Mouse (Mus musculus) heart, embryonic 15.5 days (tissue): Measurements from ENCODE around the gene Spata1. TPM values are rescaled to one million over a fixed set of nuclear protein-coding genes. Genes with fewer than 3 reads are reported as not detected.

Experiments
- ATAC-seq: fragments of 200-750 bp; cut with Nextera tagmentation; replicated peaks from 2 replicates; pipeline ENCODE4 v1.8.0; 2017; ENCODE audit warnings: low read depth, moderate TSS enrichment; ENCODE audit not compliant: insufficient number of reproducible peaks, insufficient read depth, low FRiP score
- H3K27ac ChIP-seq: fragments of 300-500 bp; sonication (generic); 2 replicates; pipeline ENCODE4 v1.5.1; 2015; ENCODE audit warnings: mild to moderate bottlenecking, inconsistent platforms
- H3K27me3 ChIP-seq: fragments of 300-500 bp; sonication (generic); 2 replicates; pipeline ENCODE4 v1.6.1; 2015; ENCODE audit warnings: inconsistent platforms
- H3K36me3 ChIP-seq: fragments of 300-500 bp; sonication (generic); 2 replicates; pipeline ENCODE4 v1.6.1; 2015; ENCODE audit warnings: mild to moderate bottlenecking, inconsistent platforms
- H3K4me1 ChIP-seq: fragments of 300-500 bp; sonication (generic); replicated peaks from 2 replicates; pipeline ENCODE4 v1.6.1; 2015; ENCODE audit warnings: inconsistent platforms
- H3K4me2 ChIP-seq: fragments of 300-500 bp; sonication (generic); 2 replicates; pipeline ENCODE4 v1.6.1; 2015; ENCODE audit warnings: inconsistent platforms, mild to moderate bottlenecking, moderate library complexity
- H3K4me3 ChIP-seq: fragments of 300-500 bp; sonication (generic); 2 replicates; pipeline ENCODE4 v1.5.1; 2015; ENCODE audit warnings: mild to moderate bottlenecking, inconsistent platforms
- H3K9ac ChIP-seq: fragments of 300-500 bp; sonication (generic); 2 replicates; pipeline ENCODE4 v1.6.1; 2015; ENCODE audit warnings: mild to moderate bottlenecking, inconsistent platforms
- H3K9me3 ChIP-seq: fragments of 300-500 bp; sonication (generic); replicated peaks from 2 replicates; pipeline ENCODE4 v1.6.1; 2016; ENCODE audit warnings: inconsistent platforms
- WGBS: fragments of 180-500 bp; shearing (Covaris S2); methylation state at CpG from one replicate; pipeline ENCODE4 v1.1.7; 2015; ENCODE audit warnings: mixed read lengths; 5-methylcytosine and 5-hydroxymethylcytosine counted together
- polyA plus RNA-seq: library from polyadenylated mRNA; unstranded; fragments of >200 nt; fragmentation: Nextera tagmentation; extraction: Ambion mirVana; gene quantifications from 2 replicates; pipeline ENCODE4 v1.2.1, GENCODE M21; 2015

Spata1 gene
- 4.2 and 5.8 TPM in 2 replicates for polyA plus RNA-seq

DNA sequence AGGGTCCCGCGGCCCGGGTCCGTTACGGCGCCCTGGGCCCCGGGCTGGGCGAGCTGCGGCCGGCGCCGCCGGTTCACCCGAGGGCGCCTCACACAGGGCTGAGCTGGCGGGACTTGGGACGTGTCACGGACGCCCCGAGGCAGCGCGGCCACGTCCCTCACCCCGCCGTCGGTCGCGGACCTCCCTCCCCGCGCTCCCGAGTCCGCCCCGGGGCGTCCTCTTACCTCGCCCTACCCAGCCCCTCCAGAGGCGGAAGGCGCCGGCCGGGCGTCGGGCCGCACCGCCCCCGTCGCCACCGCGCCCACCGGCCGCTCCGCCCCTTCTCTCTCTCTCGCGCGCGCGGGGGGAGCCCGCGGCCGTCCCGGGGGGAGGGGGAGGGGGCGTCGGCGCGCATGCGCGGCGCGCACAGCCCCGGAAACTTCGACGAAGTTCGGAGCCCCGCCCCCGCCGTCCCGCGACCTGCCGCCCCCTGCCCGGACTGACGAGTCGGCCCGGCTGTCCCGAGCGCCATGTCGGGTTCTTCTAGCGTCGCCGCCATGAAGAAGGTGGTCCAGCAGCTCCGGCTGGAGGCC lies at the start of gene Spata1, which contains the start of gene Gng5:
Gene Spata1 (minus strand): TSS at position 323 of the 572 bp plus-strand sequence.
Gene Gng5 (plus strand): TSS at position 377 of the 572 bp plus-strand sequence.
- peaks cover 10% of the 10 kb centered on the region; the same call in 1 of the 2 replicates for H3K36me3 ChIP-seq
- peak within 1 kb of the TSS; percentile 97 for H3K27ac ChIP-seq
- ATAC-seq, result peak; percentile 97
- WGBS, result under 1% methylated on average over 53 of the region's 88 CpGs
- peak within 1 kb of the TSS; percentile 94 for H3K9ac ChIP-seq
- H3K4me1 ChIP-seq, result peaks cover 22% of the 10 kb centered on the region
- peak within 1 kb of the TSS; percentile 89 for H3K4me3 ChIP-seq
- no peaks in the 10 kb centered on the region for H3K27me3 ChIP-seq
- H3K4me2 ChIP-seq, result peak within 1 kb of the TSS; percentile 70
- H3K9me3 ChIP-seq, result no peaks in the 10 kb centered on the region

GRCm38 (mm10) chr3:146543632-146544031 lies 44.1 kb upstream of the Spata1 start:
- Histone ChIP-seq H3K9me3 (no peaks in the 10 kb centered on the region), H3K36me3 (no peaks in the 10 kb centered on the region), H3K4me1 (no peaks in the 10 kb centered on the region), H3K27me3 (no peaks in the 10 kb centered on the region), H3K4me3 (no peak overlapping the region), H3K4me2 (no peak overlapping the region), H3K27ac (no peak overlapping the region), H3K9ac (no peak overlapping the region)
- ATAC-seq, result no peak
- WGBS, result 21% methylated on average over 1 of the region's 1 CpGs

DNA sequence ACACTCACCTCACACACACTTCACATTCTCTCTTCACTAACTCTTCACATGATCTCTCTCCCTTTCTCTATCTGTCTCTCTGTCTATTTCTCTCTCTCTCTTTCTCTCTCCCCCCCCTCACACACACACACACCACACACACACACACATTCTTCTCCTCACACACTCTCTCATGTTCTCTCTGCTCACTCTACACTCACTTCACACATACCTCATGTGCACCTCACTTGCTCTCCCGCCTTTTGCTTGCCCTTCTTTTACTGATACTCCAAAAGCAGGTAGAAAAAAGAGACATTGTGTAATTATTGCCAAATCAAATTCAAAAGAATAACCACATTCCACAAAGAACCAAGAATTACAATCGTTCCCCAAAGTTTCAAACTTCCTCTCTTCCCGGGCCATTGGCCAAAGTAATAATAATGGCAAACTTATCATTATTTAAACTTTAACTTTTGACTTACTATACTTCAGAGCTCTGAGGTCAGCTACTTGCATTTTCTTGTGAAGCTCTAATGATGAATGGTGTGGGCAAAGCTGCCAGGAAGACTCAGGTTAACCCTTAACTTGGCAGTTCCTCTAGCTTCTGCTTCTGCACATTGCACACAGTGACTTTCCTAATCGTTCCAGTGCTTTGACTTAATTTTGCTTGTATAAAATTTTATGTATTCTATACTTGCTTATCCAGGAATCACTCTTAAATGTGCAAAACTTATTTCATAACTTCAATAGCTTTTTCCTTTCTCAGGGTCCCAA lies 41.1 kb upstream of the Spata1 start:
- Histone ChIP-seq H3K9me3 (no peaks in the 10 kb centered on the region), H3K4me3 (no peak overlapping the region), H3K36me3 (no peaks in the 10 kb centered on the region), H3K27ac (no peak overlapping the region), H3K4me2 (no peak overlapping the region), H3K27me3 (no peaks in the 10 kb centered on the region), H3K9ac (no peak overlapping the region), H3K4me1 (no peaks in the 10 kb centered on the region)
- ATAC-seq, result no peak
- 66% methylated on average over 4 of the region's 4 CpGs for WGBS

DNA sequence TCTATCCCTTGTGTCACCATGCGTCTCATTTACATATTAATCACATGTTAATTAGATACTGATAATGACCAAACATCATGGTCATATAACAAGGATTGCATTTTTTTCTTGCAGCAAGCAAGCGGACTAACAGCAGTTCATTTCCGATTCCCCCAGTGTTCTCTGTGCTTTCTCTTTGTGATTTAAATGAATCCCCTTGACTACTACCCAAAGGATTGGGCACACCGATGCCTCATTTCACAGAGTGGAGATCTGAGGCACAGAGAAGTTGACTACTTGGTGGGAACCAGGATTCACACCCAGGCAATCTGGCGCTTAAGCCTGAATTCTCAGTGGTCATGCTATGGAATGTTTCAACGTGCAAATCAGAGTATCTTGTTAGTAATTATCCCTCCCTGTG lies 35.4 kb upstream of the Spata1 start:
- 65% methylated on average over 6 of the region's 6 CpGs for WGBS
- Histone ChIP-seq H3K9me3 (no peaks in the 10 kb centered on the region), H3K27ac (no peak overlapping the region), H3K9ac (no peak overlapping the region), H3K36me3 (no peaks in the 10 kb centered on the region), H3K27me3 (no peaks in the 10 kb centered on the region), H3K4me2 (no peak overlapping the region), H3K4me3 (no peak overlapping the region), H3K4me1 (no peaks in the 10 kb centered on the region)
- ATAC-seq, result no peak

- H3K9ac ChIP-seq, result no peak overlapping the region
- no peaks in the 10 kb centered on the region for H3K36me3 ChIP-seq
- H3K27me3 ChIP-seq, result no peaks in the 10 kb centered on the region
- H3K4me2 ChIP-seq, result no peak overlapping the region
- WGBS, result 36% methylated on average over 2 of the region's 2 CpGs
- no peak overlapping the region for H3K27ac ChIP-seq
- H3K9me3 ChIP-seq, result no peaks in the 10 kb centered on the region
- H3K4me1 ChIP-seq, result no peaks in the 10 kb centered on the region
- ATAC-seq, result no peak
- no peak overlapping the region for H3K4me3 ChIP-seq
These were observed 28.8 kb upstream of the Spata1 start for GRCm38 (mm10) chr3:146528335-146528734.

- ATAC-seq, result peak; percentile 9; the same call in 1 of the 2 replicates
- Histone ChIP-seq H3K27me3 (no peaks in the 10 kb centered on the region), H3K36me3 (peaks cover 18% of the 10 kb centered on the region), H3K4me1 (peaks cover 11% of the 10 kb centered on the region), H3K4me2 (peak overlapping the region; percentile 86), H3K27ac (peak overlapping the region; percentile 99), H3K4me3 (peak overlapping the region; percentile 92), H3K9me3 (no peaks in the 10 kb centered on the region), H3K9ac (peak overlapping the region; percentile 92)
- 6% methylated on average over 8 of the region's 8 CpGs for WGBS
These were observed 22.1 kb upstream of the Spata1 start for GRCm38 (mm10) chr3:146521652-146522020.

DNA sequence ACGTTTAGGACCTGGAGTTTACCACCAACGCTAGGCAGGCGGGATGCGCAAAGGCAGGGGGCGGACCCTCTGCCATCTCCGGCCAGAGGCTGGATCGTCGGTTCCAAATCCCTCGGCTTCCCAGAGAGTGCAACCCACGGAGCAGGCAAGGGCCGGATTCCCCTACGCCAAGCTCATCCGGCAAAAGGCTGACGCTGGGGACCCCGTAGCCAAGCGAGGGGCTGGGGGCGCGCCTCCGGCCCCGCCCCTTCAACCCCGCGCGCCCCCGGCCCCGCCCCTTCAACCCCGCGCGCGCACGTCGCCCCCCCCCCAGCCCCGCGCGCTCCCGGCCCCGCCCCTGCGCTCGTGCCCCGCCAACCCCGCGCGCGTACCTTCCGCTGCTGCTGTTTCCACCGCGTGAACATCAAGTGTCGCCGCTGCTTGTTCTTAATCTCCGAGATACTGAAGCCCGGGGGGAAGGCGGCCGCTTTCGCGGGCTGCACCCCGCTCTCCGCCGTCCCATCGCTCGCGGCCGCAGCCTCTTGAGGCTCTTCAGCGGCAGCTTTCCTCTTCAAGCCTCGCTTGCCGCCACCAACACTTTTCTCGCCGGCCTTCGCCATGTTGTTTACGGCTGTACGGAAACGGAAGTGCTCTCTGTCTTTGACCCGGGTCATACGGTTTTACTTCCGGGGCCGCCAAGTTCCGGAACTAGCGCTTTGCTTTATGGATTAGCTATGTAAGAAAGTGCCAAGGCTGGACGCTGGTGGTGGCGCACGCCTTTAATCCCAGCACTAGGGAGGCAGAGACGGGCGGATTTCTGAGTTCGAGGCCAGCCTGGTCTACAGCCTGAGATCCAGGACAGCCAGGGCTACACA lies 21.5 kb upstream of the Spata1 start, which contains the start of gene Rpf1:
Gene Rpf1 (minus strand): TSS at position 632 of the 854 bp plus-strand sequence.
- H3K4me2 ChIP-seq, result peak within 1 kb of the TSS; percentile 86

GRCm38 (mm10) chr3:146520226-146520797 lies 20.8 kb upstream of the Spata1 start:
- peak overlapping the region; percentile 92 for H3K9ac ChIP-seq
- peak overlapping the region; percentile 86 for H3K4me2 ChIP-seq
- H3K36me3 ChIP-seq, result peaks cover 21% of the 10 kb centered on the region
- ATAC-seq, result no peak
- H3K27ac ChIP-seq, result peak overlapping the region; percentile 99
- peak overlapping the region; percentile 92 for H3K4me3 ChIP-seq
- peaks cover 11% of the 10 kb centered on the region for H3K4me1 ChIP-seq
- H3K27me3 ChIP-seq, result no peaks in the 10 kb centered on the region
- no peaks in the 10 kb centered on the region for H3K9me3 ChIP-seq
- WGBS, result 33% methylated on average over 5 of the region's 5 CpGs

More for the DNA sequence above, 21.5 kb upstream of the Spata1 start, which contains the start of gene Rpf1:
- under 1% methylated on average over 64 of the region's 82 CpGs for WGBS
- Histone ChIP-seq H3K9ac (peak within 1 kb of the TSS; percentile 92), H3K4me1 (peaks cover 11% of the 10 kb centered on the region), H3K27me3 (no peaks in the 10 kb centered on the region), H3K36me3 (peaks cover 18% of the 10 kb centered on the region), H3K9me3 (no peaks in the 10 kb centered on the region), H3K4me3 (peak within 1 kb of the TSS; percentile 92), H3K27ac (peak within 1 kb of the TSS; percentile 99)
- peak; percentile 92 for ATAC-seq

GRCm38 (mm10) chr3:146506711-146507110 lies 7.2 kb upstream of the Spata1 start:
- H3K4me3 ChIP-seq, result no peak overlapping the region
- 95% methylated on average over 7 of the region's 7 CpGs for WGBS
- H3K27me3 ChIP-seq, result no peaks in the 10 kb centered on the region
- peaks cover 12% of the 10 kb centered on the region for H3K4me1 ChIP-seq
- peaks cover 58% of the 10 kb centered on the region for H3K36me3 ChIP-seq
- no peak overlapping the region for H3K9ac ChIP-seq
- H3K4me2 ChIP-seq, result no peak overlapping the region
- no peak overlapping the region for H3K27ac ChIP-seq
- no peak for ATAC-seq
- H3K9me3 ChIP-seq, result no peaks in the 10 kb centered on the region

DNA sequence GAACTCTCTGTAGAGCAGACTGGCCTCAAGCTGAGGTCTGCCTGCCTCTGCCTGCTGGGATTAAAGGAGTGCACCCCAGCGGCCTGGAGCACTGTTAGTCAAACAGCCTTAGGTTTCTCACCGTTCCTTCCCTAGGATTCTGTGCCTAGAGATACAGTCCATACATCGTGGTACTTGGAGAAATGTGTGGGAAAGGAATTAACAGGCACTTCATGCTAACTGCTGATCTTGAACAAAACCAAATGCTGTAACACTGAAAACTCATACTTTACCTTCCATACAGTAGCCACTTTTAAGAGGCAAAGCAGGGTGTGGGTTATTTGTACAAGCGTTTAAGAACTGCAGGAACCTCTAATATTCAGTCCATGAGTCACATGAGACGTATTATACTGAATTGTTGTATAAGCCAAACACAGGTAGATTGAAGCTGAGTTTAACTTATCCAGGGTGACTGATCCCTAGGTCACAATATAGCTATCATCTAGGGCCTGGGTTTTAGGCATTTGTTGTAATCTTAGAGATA lies 2.1 kb upstream of the Spata1 start:
- Histone ChIP-seq H3K27ac (peak overlapping the region; percentile 10), H3K4me1 (peaks cover 22% of the 10 kb centered on the region), H3K36me3 (peaks cover 22% of the 10 kb centered on the region), H3K27me3 (no peaks in the 10 kb centered on the region), H3K4me3 (peak overlapping the region; percentile 89), H3K9ac (peak overlapping the region; percentile 94), H3K9me3 (no peaks in the 10 kb centered on the region), H3K4me2 (peak overlapping the region; percentile 70)
- 41% methylated on average over 5 of the region's 5 CpGs for WGBS
- no peak for ATAC-seq
